Mouse (Mus musculus): ENCODE data around the gene Ttc9. TPM values are rescaled to one million over a fixed set of nuclear protein-coding genes. Genes with fewer than 3 reads are reported as not detected.

The Ttc9 gene
- total and polyA plus RNA-seq, 3 experiments: 0.07 TPM; not detected in 2

GRCm38 (mm10) chr12:81604995-81605784 is 25.9 kb upstream of the Ttc9 start:
- in situ Hi-C loops (cut with MboI; ENCODE audit: low pct_ligation_motif_present, low pct_unique_long_range_greater_than_20kb, low sequenced_read_pairs): no loop called here
- dilution Hi-C loops (cut with MboI; ENCODE audit: extremely low pct_ligation_motif_present, extremely low pct_unique_long_range_greater_than_20kb, low sequenced_read_pairs): no loop called here
- DNase-seq (ENCODE audit: extremely low read depth): no peak
- TF ChIP-seq ZKSCAN1 (IDR thresholded peaks at IDR 0.05; ENCODE audit: borderline replicate concordance, low read depth, low read length): no peak
- no peak for TF ChIP-seq ZMIZ1 (IDR thresholded peaks at IDR 0.05; ENCODE audit: low read depth, low read length)
- TF ChIP-seq UBTF (IDR thresholded peaks at IDR 0.05; ENCODE audit: low read depth, low read length): no peak
- no peak for TF ChIP-seq CHD1 (IDR thresholded peaks at IDR 0.05; ENCODE audit: low read depth, low read length)
- no peak for TF ChIP-seq EP300 (IDR thresholded peaks at IDR 0.05; ENCODE audit: low read length)
- no peak for TF ChIP-seq KAT2A (IDR thresholded peaks at IDR 0.05; ENCODE audit: insufficient replicate concordance, low read length)
- TF ChIP-seq MAX (IDR thresholded peaks at IDR 0.05; ENCODE audit: low read length): no peak
- TF ChIP-seq CHD2 (IDR thresholded peaks at IDR 0.05; ENCODE audit: low read length): no peak
- no peak for TF ChIP-seq BHLHE40 (IDR thresholded peaks at IDR 0.05; ENCODE audit: low read depth, low read length)
- TF ChIP-seq SMC3 (IDR thresholded peaks at IDR 0.05; ENCODE audit: low read depth, low read length): no peak
- H3K4me3 ChIP-seq (replicated peaks in 1 of 3; ENCODE audit: low read depth in 2 of 3, low read length in 2 of 3, poor library complexity in 1 of 3): no peak overlapping the region
- H3K27ac ChIP-seq (ENCODE audit: insufficient read depth, low read depth): no peak overlapping the region
- no peaks in the 10 kb centered on the region for H3K4me1 ChIP-seq (ENCODE audit: control insufficient read depth in 1 of 2, insufficient read depth in 2 of 2)
- H3K9ac ChIP-seq (ENCODE audit: insufficient read depth, low read depth): no peak overlapping the region
- no peaks in the 10 kb centered on the region for H3K36me3 ChIP-seq (replicated peaks in 1 of 2; ENCODE audit: control insufficient read depth in 1 of 2, insufficient read depth in 1 of 2, low read length in 1 of 2)
- H3K27me3 ChIP-seq (replicated peaks): no peaks in the 10 kb centered on the region
- H3K79me2 ChIP-seq (replicated peaks; ENCODE audit: control insufficient read depth, extremely low read depth, insufficient read depth, poor library complexity, severe bottlenecking): no peaks in the 10 kb centered on the region
- no peak overlapping the region for H3K4me2 ChIP-seq (ENCODE audit: insufficient read depth, low read depth, poor library complexity, severe bottlenecking)
- peaks cover 10% of the 10 kb centered on the region for H3K9me3 ChIP-seq (replicated peaks; ENCODE audit: low read length)

GRCm38 (mm10) chr12:81609445-81609844 is 21.6 kb upstream of the Ttc9 start:
- peaks cover 10% of the 10 kb centered on the region for H3K9me3 ChIP-seq (replicated peaks; ENCODE audit: low read length)
- TF ChIP-seq TBP (conservative IDR thresholded peaks at IDR 0.05; ENCODE audit: low read depth, low read length) (no peak), MAFK (IDR thresholded peaks at IDR 0.05; ENCODE audit: insufficient replicate concordance, low read length) (no peak), ZKSCAN1 (IDR thresholded peaks at IDR 0.05; ENCODE audit: borderline replicate concordance, low read depth, low read length) (no peak), ZNF384 (IDR thresholded peaks at IDR 0.05; ENCODE audit: low read depth, low read length) (no peak), ELF1 (IDR thresholded peaks at IDR 0.05; ENCODE audit: low read depth, low read length) (no peak), USF2 (conservative IDR thresholded peaks at IDR 0.05; ENCODE audit: low read depth, low read length) (no peak), NRF1 (IDR thresholded peaks at IDR 0.05; ENCODE audit: low read depth, low read length) (no peak), MXI1 (IDR thresholded peaks at IDR 0.05; ENCODE audit: low read depth, low read length) (no peak), ZC3H11A (IDR thresholded peaks at IDR 0.05; ENCODE audit: low read depth, low read length) (no peak), POLR2AphosphoS2 (IDR thresholded peaks at IDR 0.05; ENCODE audit: low read depth, low read length) (no peak), JUN (IDR thresholded peaks at IDR 0.05; ENCODE audit: insufficient read depth, low read depth, low read length) (no peak)
- no peaks in the 10 kb centered on the region for H3K4me1 ChIP-seq (ENCODE audit: control insufficient read depth in 1 of 2, insufficient read depth in 2 of 2)
- no peaks in the 10 kb centered on the region for H3K79me2 ChIP-seq (replicated peaks; ENCODE audit: control insufficient read depth, extremely low read depth, insufficient read depth, poor library complexity, severe bottlenecking)
- H3K4me3 ChIP-seq (replicated peaks in 1 of 3; ENCODE audit: low read depth in 2 of 3, low read length in 2 of 3, poor library complexity in 1 of 3): no peak overlapping the region
- DNase-seq (ENCODE audit: extremely low read depth): no peak
- H3K36me3 ChIP-seq (replicated peaks in 1 of 2; ENCODE audit: control insufficient read depth in 1 of 2, insufficient read depth in 1 of 2, low read length in 1 of 2): no peaks in the 10 kb centered on the region
- H3K9ac ChIP-seq (ENCODE audit: insufficient read depth, low read depth): no peak overlapping the region
- H3K4me2 ChIP-seq (ENCODE audit: insufficient read depth, low read depth, poor library complexity, severe bottlenecking): no peak overlapping the region
- no peak overlapping the region for H3K27ac ChIP-seq (ENCODE audit: insufficient read depth, low read depth)
- in situ Hi-C loops (cut with MboI; ENCODE audit: low pct_ligation_motif_present, low pct_unique_long_range_greater_than_20kb, low sequenced_read_pairs): no loop called here
- dilution Hi-C loops (cut with MboI; ENCODE audit: extremely low pct_ligation_motif_present, extremely low pct_unique_long_range_greater_than_20kb, low sequenced_read_pairs): no loop called here
- peaks cover 2% of the 10 kb centered on the region for H3K27me3 ChIP-seq (replicated peaks)

All from CH12.LX (cell line).